Mouse (Mus musculus): ENCODE data around the gene Itpk1.
"Not testable (repeated sequence)": the region's sequence is repeated elsewhere in the genome, so short reads cannot be mapped to it uniquely, and the experiment has no call there.

The Itpk1 gene

DNA sequence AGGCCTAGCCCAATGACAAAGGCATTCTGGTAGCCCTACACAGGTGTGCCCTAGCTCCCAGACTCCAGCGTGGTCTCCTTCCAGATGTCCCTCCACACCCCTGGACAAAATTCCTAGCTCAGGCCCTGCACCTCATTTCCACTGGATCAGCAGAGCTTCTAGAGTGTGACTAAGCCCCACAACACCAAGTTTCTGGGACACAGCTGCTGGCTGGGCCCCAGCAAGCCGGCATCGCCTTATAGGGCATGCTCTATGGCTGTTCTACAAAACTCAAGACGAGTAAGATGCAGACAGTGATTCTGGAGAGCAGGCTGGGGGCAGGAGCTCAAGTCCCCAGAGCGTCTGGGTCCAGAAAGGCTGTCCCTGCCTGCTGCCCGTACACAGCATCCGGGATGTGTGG lies 43.0 kb downstream of the Itpk1 start:
- no peak for DNase-seq (ENCODE audit: low read depth, low spot score)

DNA sequence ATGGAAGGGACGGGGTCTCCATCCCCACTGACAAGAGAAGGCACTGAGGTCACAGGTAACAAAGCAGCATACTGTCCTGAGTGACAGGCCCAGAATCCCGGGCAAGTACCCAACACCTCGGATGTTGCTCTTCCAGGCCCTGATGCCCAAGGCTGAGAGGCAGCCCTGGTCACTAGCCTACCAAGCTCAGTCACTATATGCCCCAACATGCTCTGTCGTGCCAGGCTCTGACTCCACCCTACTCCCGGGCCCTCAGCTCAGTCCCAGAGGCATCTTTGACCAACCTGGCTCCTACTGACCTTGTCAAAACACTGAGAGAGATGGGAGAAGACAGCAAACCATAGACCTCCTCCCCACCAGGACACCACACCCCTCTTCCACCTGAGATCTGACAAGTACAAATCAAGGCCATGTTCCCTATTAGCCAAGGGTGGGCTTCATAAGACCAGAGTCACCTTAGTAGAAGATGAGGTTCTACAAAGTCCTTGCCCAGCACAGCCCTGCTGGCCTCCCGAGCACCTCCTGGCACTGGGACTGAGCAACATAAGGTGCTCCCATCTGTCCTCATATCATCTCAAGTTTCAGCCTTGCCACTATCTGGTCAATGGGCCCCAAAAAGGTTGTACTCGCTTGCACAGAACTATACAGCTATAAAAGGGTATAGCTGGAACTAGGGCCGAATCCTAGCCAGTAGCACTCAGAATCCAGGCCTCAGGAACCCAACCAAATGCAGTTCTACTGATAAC lies 43.7 kb downstream of the Itpk1 start:
- no peak for DNase-seq (ENCODE audit: low read depth, low spot score)

DNA sequence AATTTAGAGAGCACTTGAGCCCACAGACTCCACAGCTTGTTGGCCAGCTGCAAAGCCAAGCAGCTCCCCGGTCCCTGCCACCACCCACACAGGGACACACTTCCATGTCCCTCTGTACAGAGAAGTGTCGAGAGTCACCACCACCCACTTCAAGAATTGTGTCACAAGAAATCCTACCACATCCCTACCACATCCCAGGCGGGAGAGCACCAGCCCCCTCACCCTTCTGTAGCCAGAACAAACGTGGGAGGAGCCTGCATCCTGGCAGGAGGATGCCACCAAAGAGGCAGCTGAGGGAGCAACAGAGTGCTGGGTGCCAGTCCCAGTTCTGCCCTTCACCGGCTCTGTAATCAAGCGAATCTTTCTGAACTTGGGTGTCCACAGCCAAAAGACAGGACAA lies 51.7 kb downstream of the Itpk1 start:
- peak; percentile 28 for DNase-seq (ENCODE audit: low read depth, low spot score)

DNA sequence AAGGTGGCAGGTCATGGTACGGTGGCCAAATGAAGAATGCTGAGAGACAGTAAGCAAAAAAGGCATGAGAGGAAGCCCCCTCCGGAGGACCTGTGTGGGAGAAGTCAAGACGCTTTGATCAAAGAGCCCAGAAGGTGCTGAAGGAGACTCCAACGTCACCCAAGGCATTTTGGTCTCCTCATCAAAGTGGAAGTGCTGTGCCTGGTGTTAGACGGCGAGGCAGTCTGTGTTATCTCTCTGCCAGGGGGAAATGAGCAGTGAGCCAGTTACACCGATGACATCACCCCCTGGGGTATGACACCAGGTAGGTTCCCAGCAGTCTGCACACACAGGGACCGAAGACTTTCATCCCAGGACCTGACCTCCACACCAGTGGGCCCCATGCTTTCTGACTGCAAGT lies 52.3 kb downstream of the Itpk1 start:
- peak; percentile 76 for DNase-seq (ENCODE audit: low read depth, low spot score)

DNA sequence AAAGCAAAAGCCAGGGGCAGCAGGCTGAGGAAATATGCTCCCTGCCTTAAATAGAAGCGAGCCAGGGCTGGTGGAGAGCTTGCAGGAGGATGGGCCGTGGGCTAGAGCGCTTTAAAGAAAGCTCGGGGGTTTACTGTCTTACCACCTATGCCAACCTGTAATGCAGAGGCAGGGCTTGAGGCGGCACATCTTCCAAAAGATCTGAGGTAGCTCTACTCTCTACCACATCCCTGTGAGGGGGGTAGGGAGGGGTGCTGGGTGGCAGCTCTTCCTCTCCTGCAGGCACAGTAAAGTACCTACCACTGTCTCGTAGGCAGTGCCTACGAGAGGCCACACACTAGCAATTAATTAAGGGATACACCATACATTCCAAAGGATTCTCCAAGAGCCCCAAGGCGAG lies 52.9 kb downstream of the Itpk1 start:
- peak; percentile 73 for DNase-seq (ENCODE audit: low read depth, low spot score)

DNA sequence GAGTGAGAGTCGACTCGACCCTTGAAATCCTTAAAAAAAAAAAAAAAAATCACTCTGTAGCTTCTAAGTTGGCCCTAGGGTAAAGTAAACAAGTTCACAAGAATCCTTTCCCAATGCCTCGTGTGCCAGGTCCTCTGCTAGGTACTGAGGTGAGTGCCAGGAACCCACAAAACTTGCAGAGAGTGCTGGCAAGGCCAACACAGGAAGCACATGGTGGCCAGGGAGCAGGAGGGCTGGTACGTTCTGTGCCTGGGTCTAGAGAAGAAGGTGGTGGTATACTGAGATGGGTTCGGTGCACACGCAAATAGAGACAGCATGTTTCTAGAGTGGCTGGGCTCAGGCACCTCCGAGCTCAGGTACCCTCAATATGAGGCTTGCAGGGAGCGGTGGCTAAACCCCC lies 53.3 kb downstream of the Itpk1 start:
- DNase-seq (ENCODE audit: low read depth, low spot score), result peak; percentile 36

DNA sequence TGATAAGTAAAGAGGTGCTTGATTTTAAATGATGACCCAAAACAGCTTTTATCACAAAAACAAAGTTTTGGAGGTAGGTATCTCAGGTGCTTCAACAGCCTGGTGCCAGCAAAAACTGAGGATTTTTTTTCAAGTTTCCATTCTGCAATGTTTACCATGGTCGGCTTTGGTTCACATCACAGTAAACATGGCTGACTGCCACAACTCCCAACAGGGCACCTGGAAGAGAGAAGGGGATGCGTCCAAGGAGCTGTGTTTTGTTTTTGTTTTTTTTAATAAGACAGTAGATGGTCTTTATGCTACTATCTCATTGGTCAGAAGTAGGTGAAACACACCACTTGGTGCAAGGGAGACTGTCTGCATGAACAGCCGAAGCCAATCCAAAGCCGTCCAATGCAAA lies 54.1 kb downstream of the Itpk1 start:
- no peak for DNase-seq (ENCODE audit: low read depth, low spot score)

DNA sequence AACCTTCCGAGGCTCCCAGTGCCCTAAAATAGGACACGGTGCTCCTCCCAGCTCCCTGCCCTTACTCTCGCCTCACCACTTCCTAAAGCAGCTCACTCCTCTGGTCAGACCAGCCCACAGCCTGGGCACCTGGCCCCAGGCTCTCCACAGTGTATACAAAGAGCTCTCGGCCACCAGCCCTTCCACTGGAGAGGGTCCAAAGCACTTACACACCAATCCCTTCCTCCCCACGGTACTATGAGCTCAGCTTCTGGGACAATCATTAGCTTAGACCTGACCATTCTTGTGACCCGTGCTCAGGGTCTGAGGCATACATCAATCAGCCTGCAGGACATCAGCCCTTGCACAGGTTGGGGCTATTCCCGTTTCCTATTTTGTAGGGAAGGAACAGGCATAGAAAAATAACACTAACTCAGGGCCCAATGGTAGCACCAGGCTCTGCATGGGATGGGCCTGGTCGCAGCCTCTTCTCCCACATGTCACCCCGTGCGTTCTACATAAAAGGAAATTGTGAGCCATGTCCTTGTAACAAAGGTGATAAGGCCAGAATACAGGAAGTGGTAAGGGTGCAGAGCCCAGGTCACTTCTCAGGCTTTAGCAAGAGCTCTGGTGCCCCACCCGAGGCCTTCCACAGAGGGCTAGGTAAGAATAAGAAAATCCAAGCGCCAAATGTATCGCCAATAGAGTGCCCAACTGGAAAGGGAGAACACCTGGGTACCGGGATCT lies 56.7 kb downstream of the Itpk1 start:
- DNase-seq (ENCODE audit: low read depth, low spot score), result no peak

DNA sequence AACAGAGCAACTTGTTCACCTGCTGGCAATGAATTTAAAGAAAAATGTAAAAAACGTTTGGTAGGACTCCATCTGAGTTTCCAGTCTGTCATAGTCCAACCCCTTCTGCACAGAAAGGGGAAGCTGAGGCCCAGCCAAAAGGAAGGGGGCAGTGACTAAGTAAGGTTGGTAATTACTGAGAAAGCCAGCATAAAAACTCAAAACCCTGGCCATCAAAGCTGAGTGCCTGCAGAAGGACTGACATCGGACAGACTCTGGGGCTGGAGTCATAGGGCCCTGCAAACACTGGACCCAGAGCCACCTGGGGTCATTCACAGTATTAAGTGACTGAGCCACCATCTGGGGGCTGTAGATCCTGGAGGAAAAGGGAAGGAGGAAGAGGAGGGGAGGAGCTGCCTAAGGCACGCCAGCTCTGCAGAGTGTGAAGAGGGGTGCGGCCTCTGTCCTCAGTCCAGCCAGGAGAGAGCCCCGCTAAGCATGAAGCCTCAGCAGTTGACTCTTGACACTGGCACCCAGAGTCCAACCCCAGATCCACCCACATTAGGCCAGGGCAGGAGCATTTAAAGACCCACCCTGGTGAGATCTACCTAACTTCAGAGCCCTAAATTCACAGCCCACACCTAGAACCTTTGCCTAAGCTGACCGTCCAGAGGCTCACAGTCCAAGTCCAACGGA lies 58.0 kb downstream of the Itpk1 start:
- no peak for DNase-seq (ENCODE audit: low read depth, low spot score)

DNA sequence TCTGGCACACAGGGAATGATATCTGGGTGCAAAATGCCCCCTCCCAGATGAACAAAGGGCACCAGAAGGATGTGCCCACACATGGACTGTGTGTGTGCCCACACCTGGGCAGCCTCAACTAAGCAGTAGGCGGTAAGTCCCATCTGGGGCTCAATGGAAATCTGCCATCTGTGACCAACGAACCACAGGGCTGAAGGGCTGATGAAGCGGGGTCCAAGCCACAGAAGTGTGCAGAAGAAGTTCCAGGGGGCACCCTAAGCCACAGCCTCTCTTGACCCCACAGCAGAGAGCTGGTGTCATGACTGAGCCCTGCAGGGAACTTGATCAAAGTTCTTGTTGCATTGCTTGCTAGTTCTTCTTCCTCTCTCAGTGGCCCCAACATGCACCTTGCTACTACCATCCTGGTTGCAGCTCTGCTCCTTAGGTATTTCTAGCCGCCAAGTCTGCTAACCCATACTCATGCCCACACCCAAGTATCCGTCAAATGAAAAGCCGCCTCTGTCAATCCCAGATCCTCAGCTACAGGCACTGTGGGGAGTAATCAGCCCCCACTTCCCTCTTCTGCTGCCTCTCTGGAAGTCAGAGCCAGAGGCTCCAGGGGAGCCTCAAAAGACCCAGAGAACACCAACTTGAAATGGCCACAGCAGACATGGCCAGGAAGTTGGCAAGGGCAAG lies 58.7 kb downstream of the Itpk1 start:
- DNase-seq (ENCODE audit: low read depth, low spot score), result no peak

DNA sequence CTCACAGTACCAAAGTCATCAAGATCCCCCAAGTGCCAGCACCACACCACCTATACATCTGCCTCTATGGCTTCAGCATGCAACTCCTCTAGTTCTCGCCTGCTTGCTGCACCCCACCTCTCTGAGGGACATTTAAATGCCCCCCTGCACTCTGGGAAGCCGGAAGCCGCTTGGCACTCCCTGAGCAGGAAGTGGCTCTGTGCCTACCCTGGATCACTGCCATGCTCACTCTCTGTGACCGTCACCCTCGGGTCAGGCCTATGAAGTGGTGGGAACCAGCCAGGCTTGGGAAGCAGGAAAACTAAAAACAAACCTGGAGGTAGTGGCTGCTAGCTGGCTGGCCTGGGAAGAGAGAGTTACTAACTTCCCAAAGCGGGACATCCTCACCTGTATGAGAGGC lies 61.4 kb downstream of the Itpk1 start:
- no peak for DNase-seq (ENCODE audit: low read depth, low spot score)

DNA sequence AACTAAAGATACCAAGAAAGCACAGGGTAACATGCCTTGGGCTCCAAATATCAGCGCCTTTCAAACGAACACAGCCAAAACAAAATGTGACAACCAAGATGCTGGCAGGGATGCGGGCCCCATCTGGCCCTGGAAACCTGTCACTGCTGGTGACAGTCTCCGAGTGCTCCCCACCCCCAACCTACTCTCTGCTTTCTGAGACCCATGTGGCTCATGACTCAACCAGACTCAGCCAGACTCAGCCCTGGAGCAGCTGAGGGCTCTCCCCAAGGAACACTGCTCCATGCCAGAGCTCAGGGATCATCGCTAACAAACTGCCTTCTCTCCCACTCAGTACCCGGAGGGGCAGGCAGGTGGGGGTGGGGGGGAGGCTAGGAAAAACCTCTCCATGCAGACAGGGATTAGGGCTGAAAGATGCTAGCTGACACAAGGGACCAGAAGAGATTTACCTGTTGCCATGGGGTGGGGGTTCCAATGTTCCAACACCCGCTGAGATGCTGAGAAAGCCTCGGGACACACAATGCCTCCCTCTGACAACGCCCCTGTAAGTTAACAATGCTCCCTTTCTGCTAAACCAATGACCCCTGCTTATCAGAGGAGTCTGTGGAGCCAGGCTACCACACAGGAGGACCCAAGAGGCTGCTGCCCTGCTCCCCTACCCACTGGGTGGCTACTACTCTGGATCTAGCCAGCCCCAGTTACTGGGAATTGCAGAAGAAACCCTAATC lies 64.1 kb downstream of the Itpk1 start:
- DNase-seq (ENCODE audit: low read depth, low spot score), result no peak

DNA sequence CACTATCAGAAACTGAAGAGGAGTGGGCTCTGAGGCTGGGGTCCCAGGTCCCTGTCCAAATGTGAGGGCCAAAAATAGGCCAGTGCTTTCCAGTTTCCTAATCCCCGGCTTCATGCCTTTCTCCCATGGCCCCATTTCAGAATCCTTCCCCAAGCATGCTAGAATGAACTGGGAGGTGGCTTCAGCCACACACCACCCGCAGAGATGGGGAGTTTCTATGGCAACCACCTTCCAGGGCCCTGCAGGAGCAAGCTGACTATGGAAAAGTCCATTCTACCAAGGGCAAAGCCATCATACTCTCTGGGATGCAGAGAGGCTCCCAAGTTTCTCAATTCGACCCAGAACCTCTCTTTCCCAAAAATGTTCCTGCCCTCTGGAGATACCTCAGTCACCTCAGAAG lies 65.9 kb downstream of the Itpk1 start:
- no peak for DNase-seq (ENCODE audit: low read depth, low spot score)

DNA sequence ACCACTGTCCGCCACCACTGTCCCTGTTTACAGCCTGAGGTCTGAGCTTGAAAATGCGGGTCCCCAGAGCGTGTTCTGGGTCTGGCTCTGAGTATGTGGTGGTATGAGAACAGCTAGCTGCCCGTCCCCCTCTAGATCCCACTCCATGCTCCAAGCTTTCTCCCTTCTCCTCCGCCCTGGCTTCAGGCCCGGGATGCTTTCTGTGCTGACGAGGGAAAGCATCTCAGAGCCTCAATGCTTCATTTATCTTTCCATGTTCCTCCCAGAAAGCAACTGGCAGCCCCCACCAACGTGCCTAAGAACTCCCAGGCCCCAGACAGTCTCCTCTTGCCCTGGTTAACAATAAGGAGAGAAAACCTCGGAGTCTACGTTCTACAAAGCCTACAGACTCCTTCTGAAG lies 67.5 kb downstream of the Itpk1 start:
- DNase-seq (ENCODE audit: low read depth, low spot score), result no peak

DNA sequence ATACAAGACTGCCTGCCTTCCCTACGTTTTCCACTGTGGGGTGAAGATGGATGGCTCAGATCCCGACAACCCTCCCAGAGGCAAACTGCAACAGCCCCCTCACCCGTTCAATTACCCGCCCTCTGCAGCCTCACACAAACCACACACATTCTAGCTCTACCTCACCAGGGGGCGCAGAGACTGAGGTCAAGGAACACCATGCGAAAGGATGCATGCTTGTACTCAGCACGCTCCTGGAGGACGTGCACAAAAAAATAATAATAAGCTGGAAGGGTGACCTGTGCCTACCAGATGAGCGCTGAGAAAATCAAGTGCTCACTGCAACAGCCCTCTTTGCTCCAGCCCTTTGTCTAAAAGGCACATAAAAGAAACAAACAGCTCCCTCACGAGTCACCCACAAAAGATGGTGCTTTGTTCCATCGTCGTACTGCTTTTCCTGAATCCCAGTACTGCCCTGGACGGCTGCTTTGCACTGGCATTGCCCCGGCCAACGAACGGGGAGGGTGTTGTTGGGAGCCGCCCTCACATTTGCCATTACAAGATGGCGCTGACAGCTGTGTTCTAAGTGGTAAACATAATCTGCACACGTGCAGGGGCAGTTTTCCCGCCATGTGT lies 70.2 kb downstream of the Itpk1 start:
- no peak for DNase-seq (ENCODE audit: low read depth, low spot score)

DNA sequence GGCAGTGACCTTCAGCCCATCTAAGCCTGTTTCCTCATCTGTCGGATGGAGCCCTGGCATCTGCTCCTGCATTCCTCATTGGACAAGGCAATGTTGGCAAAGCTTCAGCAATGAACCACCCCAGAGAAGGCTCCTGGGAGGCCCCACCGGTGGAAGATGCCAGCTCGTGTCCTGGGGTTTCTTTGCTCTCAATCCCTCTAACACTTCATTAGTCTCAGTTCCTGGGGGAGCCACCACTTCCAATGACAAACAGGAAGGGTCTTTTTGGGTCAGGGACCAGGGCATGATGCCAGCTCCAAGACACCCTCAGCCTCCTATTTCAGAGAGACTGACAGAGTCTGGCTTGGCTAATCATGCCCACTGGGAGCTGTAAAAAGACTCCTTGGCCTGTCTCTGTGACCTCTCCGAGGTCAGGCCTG lies 71.6 kb downstream of the Itpk1 start:
- no peak for DNase-seq (ENCODE audit: low read depth, low spot score)

DNA sequence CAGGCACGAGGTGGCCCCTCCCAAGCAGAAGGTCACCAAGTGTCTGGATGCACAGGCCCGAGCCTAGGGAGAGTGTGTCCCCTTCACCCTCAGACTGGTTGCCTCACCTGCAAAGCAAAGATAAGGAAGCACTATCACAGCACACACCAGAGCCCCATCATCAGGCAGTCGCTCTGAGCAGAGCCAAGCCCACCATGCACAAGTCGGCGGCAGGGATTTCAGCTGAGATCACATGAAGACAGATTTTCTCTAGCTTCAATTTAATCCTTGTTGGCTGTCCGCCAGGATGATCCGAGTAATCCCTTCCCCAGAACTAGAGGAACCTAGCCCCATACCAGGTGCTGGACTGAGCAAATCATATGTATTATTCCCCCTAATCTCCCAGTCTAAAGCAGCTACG lies 73.0 kb downstream of the Itpk1 start:
- DNase-seq (ENCODE audit: low read depth, low spot score), result no peak

DNA sequence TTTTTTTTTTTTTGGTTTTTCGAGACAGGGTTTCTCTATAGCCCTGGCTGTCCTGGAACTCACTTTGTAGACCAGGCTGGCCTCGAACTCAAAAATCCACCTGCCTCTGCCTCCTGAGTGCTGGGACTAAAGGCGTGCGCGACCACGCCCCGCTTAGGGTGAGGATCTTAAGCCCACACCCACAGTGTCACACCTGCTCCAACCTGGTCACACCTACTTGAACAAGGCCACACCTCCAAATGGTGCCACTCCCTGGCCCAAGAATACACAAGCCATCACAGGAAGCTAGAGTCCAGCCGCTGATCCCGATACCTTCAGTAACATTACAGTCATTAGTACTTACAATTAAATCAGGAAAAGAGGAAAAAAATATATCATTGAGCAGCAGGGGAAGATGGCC lies 74.3 kb downstream of the Itpk1 start:
- DNase-seq (ENCODE audit: low read depth, low spot score), result not testable (repeated sequence)

DNA sequence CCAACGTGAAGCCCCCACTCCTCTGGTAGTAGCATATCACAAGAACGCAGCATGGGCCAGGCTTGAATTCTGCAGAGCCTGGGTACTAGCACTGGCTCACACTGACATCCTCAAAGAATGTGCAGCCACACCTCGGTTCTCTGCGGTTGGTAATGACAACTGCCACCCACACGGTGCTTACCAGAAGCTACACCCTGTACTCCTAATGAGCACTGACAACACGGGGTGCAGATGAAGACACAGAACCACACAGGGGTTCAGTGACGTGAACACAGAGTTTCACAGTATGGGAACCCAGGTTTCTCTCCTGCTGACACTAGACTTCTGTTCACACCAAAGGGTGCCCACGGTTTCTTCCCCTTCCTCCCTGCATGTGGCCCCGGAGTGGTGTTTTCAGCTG lies 76.5 kb downstream of the Itpk1 start:
- DNase-seq (ENCODE audit: low read depth, low spot score), result peak; percentile 88

DNA sequence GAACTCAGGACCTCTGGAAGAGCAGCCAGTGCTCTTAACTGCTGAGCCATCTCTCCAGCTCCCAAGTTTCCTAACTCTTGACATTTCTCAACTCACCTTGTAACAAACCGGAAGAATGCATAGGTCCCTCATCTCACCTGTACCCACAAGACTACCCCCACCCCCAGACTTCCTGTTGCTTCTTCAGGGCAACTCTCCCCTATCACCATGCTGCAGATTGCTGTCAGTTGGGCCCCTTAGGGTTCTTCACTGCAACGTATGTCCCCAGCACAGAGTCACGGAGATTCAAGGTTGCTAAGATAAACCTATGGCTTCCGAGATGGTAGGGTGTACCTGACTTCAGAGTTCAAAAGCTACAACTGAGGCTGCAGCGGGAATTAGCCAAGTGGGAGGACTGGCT lies 77.2 kb downstream of the Itpk1 start:
- DNase-seq (ENCODE audit: low read depth, low spot score), result peak; percentile 80

DNA sequence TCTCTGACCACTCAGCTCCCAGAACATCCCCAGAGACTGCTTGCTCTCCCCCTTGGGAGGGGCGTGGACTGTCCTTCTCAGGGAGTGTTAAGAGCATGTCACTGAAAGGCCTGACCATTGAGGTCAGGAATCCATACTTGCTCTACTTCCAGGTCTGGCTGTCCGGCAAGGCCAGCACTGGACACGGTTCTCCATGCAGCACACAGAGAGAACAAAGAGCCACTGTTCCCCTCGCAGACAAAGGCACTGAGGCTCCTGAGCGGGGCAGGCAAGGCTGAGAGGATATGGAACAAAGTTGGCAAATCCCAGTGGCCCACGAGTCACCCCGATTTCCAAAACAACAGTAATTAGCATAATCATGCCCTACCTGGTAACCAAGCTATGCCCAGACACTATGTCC lies 77.9 kb downstream of the Itpk1 start:
- no peak for DNase-seq (ENCODE audit: low read depth, low spot score)

All from CD4-positive, CD25-positive, alpha-beta regulatory T cell, adult 2 months (primary cell).